Mouse (Mus musculus) CD4-positive, CD25-positive, alpha-beta regulatory T cell, adult 2 months (primary cell): ENCODE results near the gene Efhd1.

ENCODE experiments used
- DNase-seq: peaks from one replicate; pipeline ENCODE4 v3.0.0-alpha.2; 2012; ENCODE audit warnings: low read depth, low spot score

The Efhd1 gene

GRCm38 (mm10) chr1:87270204-87270603, 6.0 kb downstream of the Efhd1 start:
- DNase-seq = no peak

GRCm38 (mm10) chr1:87270641-87271467, 6.7 kb downstream of the Efhd1 start:
- no peak for DNase-seq

- DNase-seq = no peak
Measured at GRCm38 (mm10) chr1:87271596-87271995, 7.4 kb downstream of the Efhd1 start.

GRCm38 (mm10) chr1:87272462-87272861, 8.3 kb downstream of the Efhd1 start:
- no peak for DNase-seq

- no peak for DNase-seq
Measured at GRCm38 (mm10) chr1:87273514-87273942, 9.4 kb downstream of the Efhd1 start.

GRCm38 (mm10) chr1:87274134-87274533, 10.0 kb downstream of the Efhd1 start:
- DNase-seq = no peak

GRCm38 (mm10) chr1:87275151-87275550, 11.0 kb downstream of the Efhd1 start:
- DNase-seq = no peak

- DNase-seq = no peak
Measured at GRCm38 (mm10) chr1:87276056-87276455, 11.9 kb downstream of the Efhd1 start.

- DNase-seq = no peak
Measured at GRCm38 (mm10) chr1:87280281-87280680, 16.1 kb downstream of the Efhd1 start.

GRCm38 (mm10) chr1:87281599-87282412, 17.6 kb downstream of the Efhd1 start:
- no peak for DNase-seq

GRCm38 (mm10) chr1:87282413-87282788, 18.2 kb downstream of the Efhd1 start:
- no peak for DNase-seq

GRCm38 (mm10) chr1:87283410-87283960, 19.3 kb downstream of the Efhd1 start:
- DNase-seq = no peak

- DNase-seq = no peak
Measured at GRCm38 (mm10) chr1:87287105-87287504, 22.9 kb downstream of the Efhd1 start.

GRCm38 (mm10) chr1:87291416-87291815, 27.3 kb downstream of the Efhd1 start:
- no peak for DNase-seq

- DNase-seq = no peak
Measured at GRCm38 (mm10) chr1:87292420-87293190, 28.4 kb downstream of the Efhd1 start.

GRCm38 (mm10) chr1:87294063-87294710, 30.0 kb downstream of the Efhd1 start:
- no peak for DNase-seq

GRCm38 (mm10) chr1:87294951-87295350, 30.8 kb downstream of the Efhd1 start:
- no peak for DNase-seq

GRCm38 (mm10) chr1:87297346-87297925, 33.3 kb downstream of the Efhd1 start:
- no peak for DNase-seq

- DNase-seq = no peak
Measured at GRCm38 (mm10) chr1:87300360-87301286, 36.5 kb downstream of the Efhd1 start.

- DNase-seq = no peak
Measured at GRCm38 (mm10) chr1:87301971-87302370, 37.8 kb downstream of the Efhd1 start.
